23 mouse cellular contexts compared by ENCODE assay signal in the genomic region with DNA sequence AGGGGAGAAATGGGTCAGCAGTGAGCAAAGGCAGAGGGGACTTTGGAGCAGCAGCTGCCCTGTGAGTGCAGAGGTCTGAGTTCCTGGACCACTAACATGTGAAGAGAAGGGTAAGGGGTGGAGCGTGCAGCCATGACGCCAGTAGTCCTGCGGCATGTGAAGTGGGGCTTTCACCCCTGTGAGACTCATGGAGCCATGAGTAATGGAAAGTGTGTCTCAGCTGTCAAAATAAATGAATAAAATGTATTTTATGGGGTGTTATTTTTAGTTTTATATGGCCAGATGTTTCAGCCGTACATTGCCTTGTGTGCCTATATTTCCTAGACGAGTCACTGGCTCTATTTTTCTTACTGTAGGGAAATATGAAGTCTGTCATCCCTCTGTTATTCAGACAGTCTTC.
DNase-seq lines count a peak whose midpoint lies in the region; ATAC-seq and TF ChIP-seq lines count a peak whose summit lies in the region.
"Had no signal": no experiment of that assay in that cellular context is flagged by ENCODE, and none has a peak within 500 bp of the region (broad histone marks: within the 10 kb centered on the region; RNA-seq: fewer than 3 reads in every experiment).

No protein-coding gene starts in this region.

- no peaks in the 10 kb centered on the region for H3K9me3 ChIP-seq in kidney, postnatal 0 days (replicated peaks; ENCODE audit: low read length)
- H3K9me3 ChIP-seq in embryonic facial prominence, embryonic 12.5 days = no peaks in the 10 kb centered on the region
- no peaks in the 10 kb centered on the region for H3K9me3 ChIP-seq in limb, embryonic 10.5 days (replicated peaks)
- H3K9me3 ChIP-seq in hindbrain, embryonic 12.5 days (replicated peaks) = 0 out of 2 replicates have a peak, but pooled peaks cover 3% of the 10 kb centered on the region
- H3K9me3 ChIP-seq: hindbrain, embryonic 15.5 days; intestine, embryonic 15.5 days; neural tube, embryonic 15.5 days had no signal

- WGBS in kidney, postnatal 0 days = 60% methylated on average over 5 of the region's 5 CpGs
- WGBS in embryonic facial prominence, embryonic 12.5 days = 71% methylated on average over 5 of the region's 5 CpGs
- WGBS in limb, embryonic 10.5 days = 78% methylated on average over 5 of the region's 5 CpGs
- 88% methylated on average over 5 of the region's 5 CpGs for WGBS in hindbrain, embryonic 12.5 days

- TF ChIP-seq POLR2A in myocyte (IDR thresholded peaks at IDR 0.05; ENCODE audit: insufficient read length, low read depth) = no peak

- no peak overlapping the region for H3K4me3 ChIP-seq in kidney, postnatal 0 days (replicated peaks; ENCODE audit: low read depth, low read length)
- no peak overlapping the region for H3K4me3 ChIP-seq in embryonic facial prominence, embryonic 12.5 days
- H3K4me3 ChIP-seq in limb, embryonic 10.5 days = no peak overlapping the region
- H3K4me3 ChIP-seq in myocyte = no peak overlapping the region
- H3K4me3 ChIP-seq in hindbrain, embryonic 12.5 days = no peak overlapping the region
- H3K4me3 ChIP-seq: forebrain, embryonic 10.5 days; gastrocnemius, adult 2 months; hindbrain, embryonic 15.5 days; intestine, embryonic 15.5 days; neural tube, embryonic 15.5 days had no signal

- 0 out of 2 replicates have a peak overlapping the region, but pooled peaks have one; percentile 25 for H3K27ac ChIP-seq in kidney, postnatal 0 days
- H3K27ac ChIP-seq in embryonic facial prominence, embryonic 12.5 days = peak overlapping the region; percentile 64; the same call in 1 of the 2 replicates
- H3K27ac ChIP-seq in limb, embryonic 10.5 days = peak overlapping the region; percentile 73; the same call in 1 of the 2 replicates
- H3K27ac ChIP-seq in hindbrain, embryonic 12.5 days = no peak overlapping the region
- H3K27ac ChIP-seq: gastrocnemius, adult 2 months; hindbrain, embryonic 15.5 days; intestine, embryonic 15.5 days; macrophage; neural tube, embryonic 15.5 days had no signal

- H3K4me2 ChIP-seq in kidney, postnatal 0 days (ENCODE audit: low read length) = no peak overlapping the region
- H3K4me2 ChIP-seq in embryonic facial prominence, embryonic 12.5 days (replicated peaks) = no peak overlapping the region
- H3K4me2 ChIP-seq in myocyte (ENCODE audit: low read depth) = peak overlapping the region; percentile 41
- no peak overlapping the region for H3K4me2 ChIP-seq in hindbrain, embryonic 12.5 days (replicated peaks)
- H3K4me2 ChIP-seq: hindbrain, embryonic 15.5 days; intestine, embryonic 15.5 days; neural tube, embryonic 15.5 days had no signal

- no peak for TF ChIP-seq CTCF in kidney, postnatal 0 days (IDR thresholded peaks at IDR 0.05; ENCODE audit: low read depth)

- peaks cover 16% of the 10 kb centered on the region; the same call in 1 of the 2 replicates for H3K4me1 ChIP-seq in kidney, postnatal 0 days (replicated peaks; ENCODE audit: insufficient read depth, low read length)
- H3K4me1 ChIP-seq in embryonic facial prominence, embryonic 12.5 days = peaks cover 19% of the 10 kb centered on the region
- peaks cover 31% of the 10 kb centered on the region for H3K4me1 ChIP-seq in limb, embryonic 10.5 days
- H3K4me1 ChIP-seq in hindbrain, embryonic 12.5 days = peaks cover 11% of the 10 kb centered on the region; the same call in 1 of the 2 replicates

- no peak overlapping the region for H3ac ChIP-seq in myocyte (ENCODE audit: control insufficient read depth, insufficient read length)

- no peaks in the 10 kb centered on the region for H3K36me3 ChIP-seq in kidney, postnatal 0 days (ENCODE audit: insufficient read depth, low read length)
- H3K36me3 ChIP-seq in embryonic facial prominence, embryonic 12.5 days = no peaks in the 10 kb centered on the region
- no peaks in the 10 kb centered on the region for H3K36me3 ChIP-seq in limb, embryonic 10.5 days
- no peaks in the 10 kb centered on the region for H3K36me3 ChIP-seq in myocyte (ENCODE audit: control insufficient read depth, insufficient read depth)
- no peaks in the 10 kb centered on the region for H3K36me3 ChIP-seq in hindbrain, embryonic 12.5 days
- H3K36me3 ChIP-seq: forebrain, embryonic 10.5 days; G1E; hindbrain, embryonic 15.5 days; intestine, embryonic 15.5 days; neural tube, embryonic 15.5 days had no signal

- no peaks in the 10 kb centered on the region for H3K27me3 ChIP-seq in kidney, postnatal 0 days (ENCODE audit: insufficient read depth, low read length)
- H3K27me3 ChIP-seq in embryonic facial prominence, embryonic 12.5 days = no peaks in the 10 kb centered on the region
- 0 out of 2 replicates have a peak, but pooled peaks cover 4% of the 10 kb centered on the region for H3K27me3 ChIP-seq in limb, embryonic 10.5 days (ENCODE audit: low read depth, poor library complexity, severe bottlenecking)
- H3K27me3 ChIP-seq in myocyte (ENCODE audit: control insufficient read depth, insufficient read depth, insufficient read length) = no peaks in the 10 kb centered on the region
- 0 out of 2 replicates have a peak, but pooled peaks cover 2% of the 10 kb centered on the region for H3K27me3 ChIP-seq in hindbrain, embryonic 12.5 days
- H3K27me3 ChIP-seq: CH12.LX; hindbrain, embryonic 15.5 days; intestine, embryonic 15.5 days; neural tube, embryonic 15.5 days had no signal

- H3K9ac ChIP-seq in kidney, postnatal 0 days (ENCODE audit: low read depth, low read length) = no peak overlapping the region
- no peak overlapping the region for H3K9ac ChIP-seq in embryonic facial prominence, embryonic 12.5 days
- no peak overlapping the region for H3K9ac ChIP-seq in hindbrain, embryonic 12.5 days
- H3K9ac ChIP-seq: hindbrain, embryonic 15.5 days; intestine, embryonic 15.5 days; neural tube, embryonic 15.5 days had no signal

- DNase-seq in kidney, postnatal 0 days (ENCODE audit: low spot score) = peak; percentile 70
- DNase-seq in kidney, postnatal 36 days = no peak
- DNase-seq in limb, embryonic 10.5 days (ENCODE audit: low spot score) = no peak
- no peak for DNase-seq in urinary bladder, adult 2 months (ENCODE audit: low spot score)
- DNase-seq: adrenal gland, postnatal 10 days; cerebellum, adult 18-20 months; cerebellum, postnatal 14 days; gastrocnemius, adult 2 months; heart, postnatal 36 days; right cerebral cortex, adult 18-20 months; right cerebral cortex, postnatal 4 days; thymus, postnatal 25 days had no signal

- ATAC-seq in kidney, postnatal 0 days (replicated peaks; ENCODE audit: low FRiP score, low read depth) = no peak
- ATAC-seq in embryonic facial prominence, embryonic 12.5 days (ENCODE audit: insufficient number of reproducible peaks, insufficient read depth, low FRiP score, low TSS enrichment) = no peak
- ATAC-seq in hindbrain, embryonic 12.5 days (ENCODE audit: low FRiP score) = no peak
- no peak for ATAC-seq in inflammation-experienced regulatory T-cells, adult 6 months
- ATAC-seq: intestine, embryonic 15.5 days had no signal

- no peaks in the 10 kb centered on the region for H3K79me2 ChIP-seq in myocyte (ENCODE audit: control insufficient read depth, insufficient read depth)

TF ChIP-seq in myocyte, 11 proteins besides CTCF, POLR2A, EP300 and RAD21:
- no peak for TF ChIP-seq SRF (IDR thresholded peaks at IDR 0.05; ENCODE audit: control insufficient read depth, insufficient read length, low read depth)
